Mouse (Mus musculus) B cell, adult 62 days (primary cell): ENCODE results near the gene Mgat4d. TPM values are rescaled to one million over a fixed set of nuclear protein-coding genes. Genes with fewer than 3 reads are reported as not detected.

Source experiments
- total RNA-seq: library from RNA; stranded (reverse); gene quantifications from 4 replicates; pipeline ENCODE4 v1.2.4, GENCODE M21; 2023

Gene Mgat4d
- not detected in 4 replicates for total RNA-seq

GRCm38 (mm10) chr8:83348263-83348662 lies at the start of gene Mgat4d:
Gene Mgat4d (plus strand): TSS chr8:83348471.

GRCm38 (mm10) chr8:83331899-83332697 lies 16.2 kb upstream of the Mgat4d start, which contains the start of gene Elmod2:
Gene Elmod2 (minus strand): TSS chr8:83332486.

GRCm38 (mm10) chr8:83389316-83390005 lies 41.2 kb downstream of the Mgat4d start, which contains the start of gene Clgn:
Gene Clgn (plus strand): TSS chr8:83389867.

Other genes starting within 250 kb of the Mgat4d start
- 7.0 to 8.6 TPM (median 8.2 TPM) in 4 replicates for gene Tbc1d9, start 183.1 kb upstream of the Mgat4d start, total RNA-seq
- gene Gm10645, start 182.3 kb upstream of the Mgat4d start, total RNA-seq, result 1.1 TPM in 1 of 4 replicates, not detected in the others
- gene Ucp1, start 58.1 kb upstream of the Mgat4d start, total RNA-seq, result not detected in 4 replicates
- 9.9 to 14.7 TPM (median 12.7 TPM) in 4 replicates for gene Elmod2, start 16.0 kb upstream of the Mgat4d start, total RNA-seq
- gene Clgn, start 41.4 kb downstream of the Mgat4d start, total RNA-seq, result not detected in 4 replicates
- 17.1 to 25.0 TPM (median 19.4 TPM) in 4 replicates for gene Scoc, start 109.9 kb downstream of the Mgat4d start, total RNA-seq
- not detected in 4 replicates for gene Olfr370, start 187.3 kb downstream of the Mgat4d start, total RNA-seq
- gene Ndufb7, start 218.2 kb downstream of the Mgat4d start, total RNA-seq, result 71.7 to 80.9 TPM (median 76.8 TPM) in 4 replicates